Mouse (Mus musculus) lung, postnatal 14 days (tissue): ENCODE measurements around the gene Akap1.
A peak's percentile ranks its signal among the peaks of the same experiment; 100 is the strongest.
"Not testable (repeated sequence)": the region's sequence is repeated elsewhere in the genome, so short reads cannot be mapped to it uniquely, and the experiment has no call there.

Source experiments
- DNase-seq: peaks from one replicate; pipeline ENCODE4 v3.0.0; 2021

The Akap1 gene

DNA sequence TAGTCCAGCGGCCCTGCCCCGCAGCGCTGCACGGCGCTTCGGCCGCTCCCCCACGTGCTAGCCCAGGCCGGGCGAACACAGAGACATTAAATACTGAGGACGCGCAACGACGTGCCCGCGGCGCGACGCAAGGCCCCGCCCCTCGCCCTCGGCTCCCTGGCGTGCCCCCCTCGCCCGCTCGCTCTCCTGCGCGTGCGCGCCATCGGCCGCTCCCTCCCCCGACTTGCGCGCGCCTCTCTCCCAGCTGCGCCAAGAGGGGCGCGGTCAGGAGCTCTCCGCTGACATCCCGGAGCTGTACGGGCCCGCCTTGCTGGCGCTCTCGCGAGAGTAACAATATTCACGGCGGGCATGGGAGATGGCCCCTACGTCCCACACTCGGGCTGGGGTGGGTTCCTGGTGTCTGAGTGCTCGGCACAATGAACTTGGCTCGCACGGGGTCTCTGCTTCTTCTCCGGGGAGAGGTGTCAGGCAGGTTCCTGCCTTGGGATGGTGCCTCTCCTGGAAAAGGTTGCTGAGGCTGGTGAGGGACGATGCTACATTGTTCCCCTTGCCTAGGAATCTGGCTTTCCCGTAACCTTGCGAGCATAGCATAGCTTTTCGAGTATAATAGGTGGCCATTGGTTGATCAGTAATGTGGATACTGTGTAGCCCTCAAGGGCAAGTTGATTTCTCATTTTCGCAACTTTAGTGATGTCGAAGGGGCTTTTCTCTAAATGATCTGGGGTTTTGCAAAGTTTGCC is at the start of gene Akap1:
TSS of gene Akap1 (minus strand) at position 129 of the 740 bp plus-strand sequence.
- DNase-seq = peak; percentile 97

DNA sequence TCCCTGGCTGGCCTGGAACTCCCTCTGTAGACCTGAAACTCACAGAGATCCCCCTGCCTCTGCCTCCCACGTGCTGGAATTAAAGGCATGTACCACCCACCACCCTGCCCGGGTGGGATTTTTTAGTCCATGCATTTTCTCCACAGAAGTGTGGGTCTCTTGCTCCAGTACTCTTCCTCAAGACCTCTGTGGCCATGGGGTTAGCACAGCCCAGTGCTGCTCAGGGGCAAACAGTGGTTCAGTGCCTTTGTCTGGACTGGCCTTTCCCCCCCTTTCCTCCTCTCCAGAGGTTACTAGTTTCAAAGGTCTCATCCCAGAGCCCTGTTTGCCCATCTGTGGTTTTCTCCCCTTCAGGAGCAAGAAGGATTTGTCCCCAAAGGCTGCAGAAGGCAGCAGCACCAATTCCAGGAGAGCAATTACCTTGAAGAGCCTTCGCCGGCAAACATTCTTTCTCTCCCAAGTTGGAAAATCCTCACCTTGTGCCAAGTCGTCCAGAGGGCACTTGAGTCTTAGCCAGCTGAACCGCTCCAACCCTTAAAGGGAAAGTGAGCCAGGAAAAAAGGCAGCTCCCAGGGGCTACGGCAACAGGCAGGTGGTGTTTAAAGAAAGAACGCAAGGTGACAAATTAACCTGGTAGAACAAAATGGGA is 45.1 kb upstream of the Akap1 start:
- peak; percentile 75 for DNase-seq

DNA sequence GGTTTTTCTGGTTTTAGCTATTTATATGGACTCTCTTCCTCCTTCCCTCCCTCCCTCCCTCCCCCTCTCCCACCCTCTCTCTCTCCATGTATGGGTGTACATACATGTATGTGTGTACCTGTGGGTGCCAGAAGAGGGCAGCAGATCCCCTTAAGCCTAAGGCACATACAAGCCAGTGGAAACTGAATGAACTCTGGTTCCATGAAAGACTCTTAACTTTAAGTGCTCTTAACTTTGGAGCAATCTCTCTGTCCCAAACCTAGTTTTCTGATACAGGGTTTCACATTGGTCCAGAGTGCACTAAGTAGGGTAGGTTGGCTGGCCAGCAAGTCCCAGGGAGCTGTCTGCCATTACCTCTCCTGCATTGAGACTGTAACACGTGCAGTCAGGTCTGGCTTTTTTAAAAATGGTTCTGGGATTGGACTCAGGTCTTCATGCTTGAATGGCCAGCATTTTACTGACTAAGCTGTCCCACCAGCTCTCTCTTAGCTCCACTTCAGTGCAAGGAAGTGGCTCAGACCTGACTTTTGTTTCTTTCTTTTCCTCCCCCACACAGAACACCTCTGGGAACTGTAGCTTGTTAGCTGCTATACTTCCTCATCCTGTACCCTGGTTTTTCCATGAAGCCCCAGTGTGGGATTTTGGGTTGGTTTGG is 44.3 kb upstream of the Akap1 start:
- DNase-seq = peak; percentile 75

DNA sequence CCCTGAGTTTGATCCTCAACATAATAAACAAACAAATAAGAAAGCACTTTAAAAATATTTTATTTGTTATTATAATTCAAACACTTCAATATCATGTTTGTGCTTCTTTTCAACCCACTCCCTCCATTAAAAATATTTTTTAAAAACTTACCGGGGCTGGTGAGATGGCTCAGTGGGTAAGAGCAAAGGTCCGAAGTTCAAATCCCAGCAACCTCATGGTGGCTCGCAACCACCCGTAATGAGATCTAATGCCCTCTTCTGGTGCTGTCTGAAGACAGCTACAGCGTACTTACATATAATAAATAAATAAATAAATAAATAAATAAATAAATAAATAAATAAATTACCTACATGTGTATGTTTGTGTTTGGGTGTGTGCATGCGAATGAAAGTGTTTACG is 43.5 kb upstream of the Akap1 start:
- no peak for DNase-seq

DNA sequence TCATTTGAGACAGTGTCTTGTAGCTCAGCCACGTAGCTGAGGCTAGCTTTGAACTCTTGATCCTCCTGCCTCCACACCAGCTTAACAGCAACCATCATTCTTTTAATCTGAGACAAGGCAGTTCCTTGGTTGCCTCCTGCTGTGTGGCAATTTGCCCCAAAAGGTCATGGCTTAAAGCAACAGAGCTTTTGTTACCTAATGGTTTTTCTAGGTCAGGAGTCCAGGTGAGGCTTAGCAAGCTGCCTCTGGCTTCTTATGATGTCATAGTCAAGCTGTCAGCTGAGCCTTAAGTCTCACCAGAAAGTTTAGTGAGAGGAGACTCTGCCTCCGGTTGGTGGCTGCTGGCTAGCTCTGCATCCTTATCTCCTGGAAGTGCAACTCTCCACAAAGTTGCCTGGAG is 41.2 kb upstream of the Akap1 start:
- DNase-seq = no peak

DNA sequence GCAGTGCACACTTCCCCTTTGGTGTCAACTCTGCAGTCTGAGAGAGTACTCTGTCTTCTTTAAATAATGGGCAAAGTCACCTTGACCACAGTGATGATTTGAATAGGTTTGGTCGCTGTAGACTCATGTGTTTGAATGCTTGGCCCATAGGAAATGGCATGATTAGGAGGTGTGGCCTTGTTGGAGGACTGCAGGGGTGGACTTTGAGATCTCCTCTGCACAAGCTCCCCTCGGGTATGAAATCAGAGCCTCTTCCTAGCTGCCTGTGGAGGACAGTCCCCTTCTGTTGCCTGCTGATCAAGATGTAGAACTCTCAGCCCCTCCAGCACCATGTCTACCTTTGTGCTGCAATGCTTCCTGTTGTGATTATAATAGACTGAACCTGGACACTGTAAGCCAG is 39.7 kb upstream of the Akap1 start:
- DNase-seq = no peak

DNA sequence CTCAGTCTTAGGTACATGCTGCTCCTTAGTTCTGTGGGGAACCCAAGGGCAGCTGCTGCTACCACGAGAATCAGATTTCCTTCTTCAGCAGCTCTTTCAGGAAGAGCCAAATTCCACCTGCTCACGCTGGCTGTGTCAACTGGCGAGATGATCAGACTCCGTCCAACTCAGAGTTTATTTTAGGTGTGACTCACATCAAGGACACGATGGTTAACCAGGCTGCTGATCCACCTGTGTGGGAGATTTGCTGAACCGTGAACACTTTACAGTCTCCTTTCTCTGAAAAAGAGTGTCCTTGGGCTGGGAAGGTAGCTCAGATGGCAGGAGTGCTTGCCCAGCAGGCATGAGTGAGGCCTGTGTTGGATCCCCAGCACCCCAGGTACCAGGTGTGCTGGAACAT is 38.4 kb upstream of the Akap1 start:
- DNase-seq = no peak

DNA sequence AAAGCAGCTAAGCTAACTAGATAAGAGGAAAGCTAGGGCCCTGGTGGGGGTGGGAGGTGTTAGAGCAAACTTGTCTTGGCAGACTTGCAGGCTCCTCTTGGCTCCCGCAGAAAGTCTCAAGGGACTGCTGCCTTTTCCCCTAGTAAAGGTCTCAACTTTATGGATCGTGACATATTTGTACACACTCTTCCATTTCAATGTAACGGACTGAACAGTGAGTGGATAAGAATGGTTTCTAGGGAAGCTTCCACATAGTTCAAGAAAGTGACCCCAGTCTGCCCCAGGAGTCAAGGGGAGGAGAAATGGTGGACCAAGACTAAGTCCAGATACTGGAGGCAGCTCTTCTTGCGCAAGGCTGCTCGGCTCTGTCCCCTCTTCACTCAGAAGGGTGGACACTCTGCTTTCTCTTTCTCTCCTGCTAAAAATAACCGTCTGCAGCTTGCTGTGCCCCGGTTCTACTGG is 37.0 kb upstream of the Akap1 start:
- peak; percentile 44 for DNase-seq

DNA sequence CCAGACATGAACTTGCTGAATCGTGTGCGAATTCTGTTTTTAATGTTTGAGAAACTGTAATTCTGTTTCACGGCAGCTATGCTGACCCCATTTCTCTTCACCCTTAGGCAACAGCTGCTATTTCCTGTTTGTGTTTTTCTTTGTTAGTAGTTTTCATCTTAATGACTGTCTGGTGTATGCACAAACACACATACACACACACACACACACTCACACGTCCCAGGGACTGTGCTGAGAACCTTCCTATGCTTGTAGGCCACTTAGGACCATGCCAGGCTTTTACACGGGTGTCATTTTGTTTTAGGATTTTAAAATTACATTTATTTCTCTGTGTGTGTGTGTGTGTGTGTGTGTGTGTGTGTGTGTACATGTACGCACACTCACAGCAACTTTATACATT is 35.2 kb upstream of the Akap1 start:
- no peak for DNase-seq

DNA sequence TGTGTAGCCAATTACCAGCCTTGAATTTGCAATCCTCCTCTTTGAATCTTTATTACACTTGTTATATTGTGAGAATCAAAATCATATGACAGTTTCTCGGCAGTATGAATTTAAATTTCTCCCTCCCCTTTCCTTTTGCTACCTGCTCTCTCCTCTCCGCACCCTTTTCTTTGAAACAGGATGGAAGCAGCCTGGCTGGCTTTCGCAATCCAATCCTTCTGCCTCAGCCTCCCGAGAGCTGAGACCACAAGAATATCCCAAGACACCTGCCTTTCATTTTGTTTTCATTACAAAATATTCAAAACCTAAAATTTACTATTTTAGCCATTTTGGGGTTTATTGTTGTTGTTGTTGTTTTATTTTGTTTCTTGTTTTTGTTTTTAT is 34.0 kb upstream of the Akap1 start:
- no peak for DNase-seq

DNA sequence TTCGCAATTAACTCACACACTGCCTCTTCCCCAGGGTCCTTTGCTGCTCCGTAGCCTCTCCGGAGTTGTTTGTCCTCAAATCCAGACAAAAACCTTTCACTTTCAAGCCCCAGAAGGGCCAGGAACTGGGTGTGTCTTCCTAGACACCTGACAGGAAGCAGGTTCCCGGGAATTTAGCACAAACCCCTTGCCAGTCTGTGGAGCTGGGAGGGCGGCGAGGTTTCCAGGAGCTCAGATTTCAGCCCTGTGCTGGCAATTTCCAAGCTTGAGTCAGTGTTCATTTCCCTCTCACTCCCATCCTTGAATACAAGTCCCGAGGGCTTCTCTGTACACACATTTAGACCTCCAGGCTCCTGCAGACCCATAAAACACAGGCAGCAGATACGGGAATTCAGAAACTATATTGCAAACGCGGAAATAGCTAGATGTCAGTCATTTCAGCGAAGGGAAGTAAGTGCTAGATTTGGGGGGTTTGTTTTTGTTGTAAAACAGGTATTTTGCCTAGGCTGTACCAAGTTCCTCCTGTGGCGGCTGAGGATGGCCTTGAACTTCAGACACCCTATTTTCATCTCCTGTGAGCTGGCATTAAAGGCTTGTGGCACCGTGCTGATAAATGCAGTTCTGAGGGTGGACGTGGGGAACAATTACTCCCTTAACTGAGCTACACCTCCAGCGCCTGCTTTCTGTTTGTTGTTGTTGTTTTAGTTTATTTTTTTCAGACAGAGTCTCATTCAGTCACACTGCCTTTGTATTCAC is 33.4 kb upstream of the Akap1 start:
- DNase-seq = no peak

DNA sequence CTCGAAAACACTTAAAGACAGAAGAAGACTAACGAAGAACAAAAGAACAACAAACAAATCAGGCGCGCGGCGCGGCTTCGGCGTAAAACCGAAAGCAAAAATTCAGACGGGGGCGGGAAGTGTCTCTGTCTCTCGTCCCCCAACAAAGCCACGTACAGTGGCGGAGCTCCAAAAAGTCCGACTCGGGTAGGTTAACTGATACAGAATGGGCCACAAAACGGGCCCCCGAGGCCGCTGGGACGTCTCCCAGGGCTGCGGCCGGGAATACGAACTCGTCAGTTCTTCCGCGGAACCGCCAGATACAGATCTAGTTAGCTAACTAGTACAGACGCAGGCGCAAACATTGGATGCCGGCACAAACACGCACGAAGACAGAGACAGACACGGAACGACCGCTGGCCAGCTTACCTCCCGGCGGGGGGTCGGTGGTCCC is 31.4 kb upstream of the Akap1 start:
- not testable (repeated sequence) for DNase-seq

DNA sequence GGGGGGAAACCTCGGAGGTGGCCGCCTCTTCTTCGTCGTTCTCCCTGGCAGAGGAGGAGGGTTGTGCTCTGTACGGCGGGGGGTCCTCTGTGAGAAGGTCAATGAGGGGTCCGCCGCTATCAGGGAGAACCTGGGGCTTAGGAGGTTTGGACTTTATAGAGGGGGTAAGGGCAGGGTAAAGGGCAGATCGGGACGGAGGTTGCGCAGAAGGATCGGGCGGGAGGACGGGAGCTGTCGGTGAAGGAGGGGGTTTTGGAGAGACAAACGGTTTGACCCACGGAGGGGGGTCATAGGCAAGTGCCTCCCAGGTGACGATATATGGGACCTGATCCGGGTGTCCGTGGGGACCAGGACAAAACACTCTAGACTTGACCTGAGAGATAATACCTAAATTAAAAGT is 30.8 kb upstream of the Akap1 start:
- DNase-seq = not testable (repeated sequence)

DNA sequence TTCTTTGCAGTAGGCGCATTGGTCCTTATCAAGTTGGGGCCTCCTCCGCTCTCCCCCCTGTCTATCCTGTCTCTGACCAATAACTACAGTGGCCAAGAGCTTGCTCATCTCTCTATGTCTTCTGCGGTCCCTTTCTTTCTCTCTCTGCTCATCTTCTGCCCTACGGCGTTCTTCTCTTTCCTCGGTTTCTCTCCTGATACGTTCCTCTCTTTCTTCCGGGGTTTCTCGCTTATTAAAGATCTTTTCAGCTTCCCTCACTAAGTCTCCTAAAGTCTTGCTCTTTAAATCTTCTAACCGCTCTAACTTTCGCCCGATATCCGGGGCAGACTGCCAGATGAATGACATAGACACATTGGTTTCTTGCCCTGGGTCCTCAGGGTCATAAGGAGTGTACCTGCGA is 29.9 kb upstream of the Akap1 start:
- DNase-seq = not testable (repeated sequence)

DNA sequence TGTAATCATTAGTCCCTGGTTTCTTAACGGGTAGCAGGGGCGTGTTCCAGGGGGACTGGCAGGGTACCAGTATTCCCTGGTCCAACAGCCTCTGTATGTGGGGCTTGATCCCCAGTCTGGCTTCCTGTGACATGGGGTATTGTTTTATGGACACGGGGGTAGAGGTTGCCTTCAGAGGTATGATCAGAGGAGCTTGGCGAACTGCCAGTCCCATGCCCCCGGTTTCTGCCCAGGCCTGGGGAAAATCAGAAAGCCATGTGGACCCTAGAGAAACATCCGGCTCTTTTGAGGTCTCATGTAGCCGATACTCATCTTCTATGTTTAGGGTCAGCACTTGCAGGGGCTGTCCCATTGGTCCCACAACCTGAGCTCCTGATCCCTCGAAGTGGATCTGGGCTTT is 29.1 kb upstream of the Akap1 start:
- DNase-seq = not testable (repeated sequence)

DNA sequence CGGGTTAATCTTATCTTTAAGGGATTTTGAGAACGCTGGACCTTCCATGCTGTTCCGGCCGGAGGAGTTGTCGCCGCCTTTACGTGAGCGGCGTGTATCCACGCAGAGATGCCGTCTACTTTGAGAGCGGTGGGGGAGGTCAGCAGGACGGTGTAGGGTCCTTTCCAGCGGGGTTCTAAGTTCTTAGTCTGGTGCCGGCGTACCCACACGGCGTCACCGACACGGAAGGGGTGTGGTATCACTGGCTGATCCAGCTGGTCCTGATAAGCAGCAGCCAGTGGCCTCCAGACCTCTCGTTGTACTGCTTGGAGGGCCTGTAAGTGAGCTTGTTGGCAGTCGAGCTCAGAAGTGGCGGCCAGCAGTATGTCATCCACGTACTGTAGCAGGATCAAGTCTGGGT is 28.4 kb upstream of the Akap1 start:
- not testable (repeated sequence) for DNase-seq

DNA sequence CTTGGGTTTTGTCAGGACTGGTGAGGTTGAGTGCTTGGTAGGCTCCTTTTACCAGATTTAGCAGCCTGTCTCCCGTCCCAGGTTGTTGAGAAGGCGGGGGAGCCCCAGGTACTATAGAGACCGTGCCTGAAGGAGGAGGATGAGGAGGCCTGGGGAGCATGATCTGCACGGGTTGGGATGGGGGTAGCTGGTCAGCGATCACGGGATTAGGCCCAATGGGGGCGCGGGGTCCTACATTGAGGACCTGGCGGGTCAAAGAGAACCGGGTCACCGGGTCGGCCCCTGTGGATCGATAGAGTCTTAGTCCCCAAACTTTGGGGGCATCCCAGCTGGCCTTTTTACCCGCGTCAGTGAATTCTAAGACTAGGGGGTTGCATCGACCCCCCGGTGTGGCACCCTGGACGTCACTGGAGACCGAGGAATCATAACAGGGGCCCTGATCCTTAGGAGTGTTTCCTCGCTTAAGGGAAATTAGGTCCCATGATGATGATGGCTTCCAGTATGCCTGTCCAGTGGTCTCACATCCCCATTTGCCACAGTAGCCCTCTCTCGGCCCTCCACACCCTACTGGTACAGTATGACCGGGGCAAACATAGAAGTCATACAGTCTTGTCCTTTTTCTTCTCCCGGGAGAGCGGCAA is 27.7 kb upstream of the Akap1 start:
- peak; percentile 37 for DNase-seq

DNA sequence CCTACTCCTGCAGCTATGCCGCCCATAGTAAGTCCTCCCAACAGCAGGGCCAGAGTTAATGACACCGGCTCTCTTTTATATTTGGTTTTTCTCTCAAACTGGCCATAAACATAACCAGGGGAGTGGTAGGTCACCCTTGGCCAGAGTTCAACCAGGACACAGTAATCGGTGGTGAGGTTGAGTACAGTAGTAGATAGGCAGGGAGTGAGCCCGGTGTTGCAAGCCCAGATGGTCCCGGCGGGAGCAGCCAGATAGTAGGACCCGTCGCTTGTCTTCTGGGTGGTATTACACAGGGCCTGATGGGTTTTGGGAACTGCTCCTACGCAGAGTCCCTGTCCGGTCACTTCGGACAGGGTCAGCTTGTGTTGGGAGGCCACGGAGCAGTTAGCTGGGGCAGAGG is 27.1 kb upstream of the Akap1 start:
- not testable (repeated sequence) for DNase-seq

DNA sequence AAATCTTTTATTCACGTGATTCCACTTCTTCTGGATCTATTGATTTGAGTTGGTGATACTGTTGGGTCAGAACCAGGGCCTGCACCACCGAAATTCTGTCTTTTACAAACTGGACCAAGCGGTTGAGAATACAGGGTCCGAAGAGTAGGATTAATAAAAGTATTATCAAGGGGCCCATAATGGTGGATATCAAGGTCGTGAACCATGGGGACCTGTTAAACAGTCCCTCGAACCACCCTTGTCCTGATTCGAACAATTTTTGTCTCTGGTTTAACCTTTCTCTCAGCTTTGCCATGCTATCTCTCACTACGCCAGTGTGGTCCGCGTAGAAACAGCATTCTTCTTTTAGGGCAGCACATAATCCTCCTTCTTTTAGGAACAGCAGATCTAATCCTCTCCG is 26.5 kb upstream of the Akap1 start:
- not testable (repeated sequence) for DNase-seq

DNA sequence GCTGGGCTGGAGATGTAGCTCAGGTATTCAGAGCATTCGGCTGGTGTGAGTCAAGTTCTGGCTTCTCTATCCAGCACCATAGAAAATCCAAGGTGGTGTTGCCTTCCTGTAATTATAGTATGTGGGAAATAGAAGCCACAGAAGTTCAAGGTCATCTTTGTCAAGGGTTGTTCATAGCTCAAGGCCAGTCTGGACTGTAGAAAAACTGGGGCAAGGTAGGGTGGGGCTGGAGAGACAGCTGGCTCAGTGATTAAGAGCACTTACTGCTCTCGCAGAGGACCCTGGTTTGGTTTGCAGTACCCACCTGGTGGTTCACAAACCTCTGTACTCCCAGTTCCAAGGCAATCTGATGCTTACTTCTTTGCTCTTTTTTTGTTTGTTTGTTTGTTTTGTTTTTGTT is 24.6 kb upstream of the Akap1 start:
- DNase-seq = no peak

DNA sequence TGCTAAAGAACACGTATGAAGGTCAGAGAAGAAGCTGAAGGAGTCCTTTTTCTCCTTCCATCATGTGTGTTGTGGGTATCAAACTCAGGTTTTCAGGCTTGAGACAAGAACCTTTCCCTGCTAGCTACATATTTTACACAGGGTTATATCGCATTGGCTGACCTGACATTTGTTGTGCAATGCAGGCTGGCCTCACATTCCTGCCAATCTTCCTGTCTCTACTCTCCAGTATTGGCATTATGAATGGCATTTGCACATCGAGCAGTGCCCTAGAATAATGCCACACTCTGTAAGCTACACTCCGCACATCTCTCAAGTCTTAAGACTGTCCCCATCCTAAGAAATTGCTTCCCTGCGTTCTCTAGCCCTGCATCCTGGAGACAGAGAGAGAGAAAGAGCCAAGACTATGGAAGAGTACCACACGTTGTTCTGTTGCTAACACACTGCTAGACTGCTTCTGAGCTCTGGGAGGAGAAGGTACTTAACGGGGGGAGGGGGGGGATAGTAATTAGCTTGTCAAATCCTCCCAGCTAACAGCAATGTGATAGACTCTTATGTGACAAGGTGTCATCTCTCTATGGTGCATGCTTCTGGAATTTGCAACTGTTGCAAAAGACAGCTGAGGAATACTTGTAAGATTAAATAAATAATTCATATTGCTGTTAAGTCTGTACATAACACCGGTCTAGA is 20.1 kb upstream of the Akap1 start:
- DNase-seq = no peak

DNA sequence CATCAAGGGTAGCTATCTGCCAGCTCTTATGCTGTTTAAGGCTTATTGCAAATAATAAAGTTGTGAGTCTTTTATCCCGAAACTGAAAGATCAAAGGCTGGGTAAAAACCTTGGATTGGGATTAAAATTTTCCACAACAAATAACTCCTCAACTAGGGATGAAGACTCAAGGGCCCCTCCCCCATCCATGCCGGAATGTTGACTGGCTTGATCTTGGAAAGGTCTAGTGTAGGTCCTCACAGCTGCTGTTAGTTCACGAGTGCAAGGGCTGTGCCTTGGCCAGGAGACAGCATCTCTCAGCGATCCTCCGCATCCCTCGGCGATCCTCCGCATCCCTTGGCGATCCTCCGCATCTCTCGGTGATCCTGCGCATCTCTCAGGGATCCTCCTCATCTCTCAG is 13.6 kb upstream of the Akap1 start:
- DNase-seq = no peak
